Mouse (Mus musculus) hindlimb bud, embryonic 11.5 days (tissue): ENCODE data around the gene Syn3.
"Not testable (repeated sequence)": the region's sequence is repeated elsewhere in the genome, so short reads cannot be mapped to it uniquely, and the experiment has no call there.

Source experiments
- DNase-seq: peaks from one replicate; pipeline ENCODE4 v3.0.0-alpha.2; 2012; ENCODE audit warnings: low read depth, low spot score; ENCODE audit errors: extremely low spot score

The Syn3 gene

DNA sequence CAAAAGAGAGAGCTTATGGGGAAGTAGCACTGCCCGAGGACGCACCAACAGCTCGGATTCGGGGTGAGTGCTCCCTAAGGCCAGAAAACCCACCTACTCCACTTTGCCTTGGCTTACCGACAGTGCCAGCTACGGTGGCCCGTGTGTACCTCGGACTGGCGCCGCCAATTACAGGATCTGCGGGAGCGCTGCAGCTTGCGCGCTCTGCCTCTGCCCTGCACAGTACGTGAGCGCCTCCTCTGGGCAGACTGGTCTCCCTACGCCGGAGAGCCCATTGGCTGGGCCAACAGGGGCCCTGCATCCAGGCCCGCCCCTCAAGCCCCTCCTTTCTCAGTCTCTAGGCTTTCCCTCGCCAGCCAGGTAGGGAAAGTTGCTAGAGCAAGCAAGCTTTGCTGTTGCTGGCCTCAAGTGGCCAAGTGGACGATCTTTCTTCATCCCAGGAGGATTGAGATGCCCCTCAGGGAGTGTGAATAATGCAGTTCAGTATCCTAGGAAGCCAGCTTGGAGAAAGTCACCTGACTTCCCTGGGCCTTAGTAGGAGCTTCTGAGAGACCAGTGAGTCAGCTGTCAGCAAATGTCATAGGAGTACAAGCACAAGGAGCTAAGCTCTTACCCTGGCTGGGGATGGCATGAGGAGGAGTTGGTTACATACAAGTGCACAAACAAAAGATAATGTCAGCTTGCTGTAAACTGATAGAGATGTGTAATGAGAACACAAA lies at the start of gene Syn3:
Syn3 (minus strand) TSS at position 224 of the 719 bp plus-strand sequence.
- DNase-seq: peak; percentile 63

- not testable (repeated sequence) for DNase-seq
These were observed 27.7 kb upstream of the Syn3 start for GRCm38 (mm10) chr10:86526357-86526874.

DNA sequence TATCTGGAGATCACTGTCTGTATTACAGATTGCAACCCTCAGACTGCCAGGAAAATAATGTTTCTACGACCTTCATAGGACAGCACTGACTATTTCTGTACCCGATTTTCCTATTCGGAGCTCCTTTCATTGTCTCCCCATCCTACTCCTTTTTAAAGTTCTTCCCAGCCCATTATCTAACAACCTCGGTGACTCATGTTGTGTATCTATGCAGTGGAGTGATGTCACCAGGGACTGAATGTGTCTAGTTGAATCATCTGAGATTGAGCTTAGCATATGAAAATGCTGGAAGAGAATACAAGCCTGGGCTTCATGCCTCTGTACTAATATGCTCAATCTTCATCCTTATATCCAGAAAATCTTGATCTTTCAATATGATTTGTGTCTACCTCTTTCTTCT lies 15.1 kb upstream of the Syn3 start:
- DNase-seq: no peak

- no peak for DNase-seq
These were observed 12.2 kb upstream of the Syn3 start for GRCm38 (mm10) chr10:86510941-86511340.

DNA sequence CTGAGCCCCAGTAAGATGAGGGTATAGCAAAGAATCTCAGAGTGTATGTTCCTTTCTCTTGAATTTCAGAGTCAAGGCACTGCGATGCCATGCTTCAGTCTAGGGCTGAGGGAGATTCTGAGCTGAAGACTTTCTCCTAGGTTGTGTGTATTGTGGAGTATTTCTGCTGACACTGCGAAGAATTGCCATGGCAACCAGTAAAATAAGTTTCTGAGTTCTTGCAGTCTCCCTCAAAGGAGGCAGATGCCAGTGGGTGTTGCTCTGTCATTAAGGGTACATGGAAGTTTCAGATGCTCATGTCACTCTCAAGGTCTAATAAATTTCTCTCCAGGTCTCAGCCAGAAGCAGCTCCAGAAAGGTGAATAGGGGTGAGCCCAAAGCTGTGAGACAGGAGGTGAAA lies 3.4 kb upstream of the Syn3 start:
- no peak for DNase-seq

DNA sequence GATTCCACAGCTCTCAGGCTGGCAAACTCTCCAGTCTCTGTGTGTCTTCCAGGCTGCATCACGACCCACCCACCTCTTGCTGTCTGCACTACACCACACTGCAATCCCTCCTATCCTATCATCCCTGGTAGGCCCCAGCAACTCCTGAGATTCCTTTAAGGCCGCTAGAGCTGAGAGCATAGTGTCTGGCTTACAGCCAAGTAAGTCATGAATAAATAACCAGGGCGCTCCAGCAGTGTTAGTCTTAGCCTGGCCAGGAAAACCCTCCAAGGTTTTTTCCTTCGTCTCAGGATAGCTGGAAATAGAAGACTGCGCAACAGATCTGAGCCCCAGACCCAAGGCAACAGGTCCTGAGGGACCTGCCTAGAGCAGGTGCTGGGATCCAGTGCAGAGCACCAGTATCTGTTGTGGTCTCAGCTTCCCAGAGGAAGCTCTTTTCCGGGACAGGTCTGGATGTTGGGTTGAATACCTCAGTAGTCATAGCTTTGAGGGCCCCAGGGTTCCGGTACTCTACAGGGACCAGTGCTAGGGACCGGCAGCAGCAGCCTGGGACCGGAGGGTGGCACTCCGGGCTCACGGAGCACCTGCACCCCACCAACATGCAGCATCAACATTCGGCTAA lies 534 bp downstream of the Syn3 start:
- no peak for DNase-seq

DNA sequence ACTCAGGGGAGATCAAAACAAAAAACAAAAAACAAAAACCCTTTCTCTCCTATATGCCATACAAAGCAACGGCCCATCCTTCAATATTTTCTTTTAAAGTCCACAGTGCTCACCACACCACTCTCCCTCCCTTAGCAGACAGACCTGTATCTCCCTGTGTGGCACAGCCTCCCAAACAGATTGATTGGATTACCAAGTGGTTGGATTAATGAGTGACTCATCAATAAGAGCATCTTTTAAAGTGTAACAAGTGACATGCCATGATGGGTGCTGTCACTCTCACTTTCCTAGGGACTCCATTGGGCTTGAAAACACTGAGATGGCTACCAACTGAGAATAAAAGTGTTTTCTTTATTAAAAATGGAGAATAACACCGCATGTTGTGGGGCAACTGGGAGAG lies 2.8 kb downstream of the Syn3 start:
- DNase-seq: no peak

DNA sequence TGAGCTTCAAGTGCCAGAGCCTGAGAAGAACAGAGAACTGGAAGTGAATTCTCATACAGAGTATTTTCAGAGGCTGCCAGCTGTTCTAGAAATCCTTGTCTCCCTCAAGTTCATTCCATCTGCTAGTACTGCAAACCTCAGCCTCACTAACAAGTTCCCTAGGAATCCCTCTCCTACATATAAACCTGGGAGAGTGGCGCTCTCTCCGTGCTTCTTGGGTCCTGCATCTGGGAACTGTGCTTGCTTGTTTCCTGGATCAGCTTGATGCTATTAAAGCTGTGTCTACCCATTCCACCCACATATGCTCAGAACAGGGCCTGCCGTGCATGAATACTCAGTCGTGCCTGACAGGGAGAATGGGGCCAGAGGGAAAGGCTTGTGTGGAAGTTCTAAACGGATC lies 5.6 kb downstream of the Syn3 start:
- no peak for DNase-seq

DNA sequence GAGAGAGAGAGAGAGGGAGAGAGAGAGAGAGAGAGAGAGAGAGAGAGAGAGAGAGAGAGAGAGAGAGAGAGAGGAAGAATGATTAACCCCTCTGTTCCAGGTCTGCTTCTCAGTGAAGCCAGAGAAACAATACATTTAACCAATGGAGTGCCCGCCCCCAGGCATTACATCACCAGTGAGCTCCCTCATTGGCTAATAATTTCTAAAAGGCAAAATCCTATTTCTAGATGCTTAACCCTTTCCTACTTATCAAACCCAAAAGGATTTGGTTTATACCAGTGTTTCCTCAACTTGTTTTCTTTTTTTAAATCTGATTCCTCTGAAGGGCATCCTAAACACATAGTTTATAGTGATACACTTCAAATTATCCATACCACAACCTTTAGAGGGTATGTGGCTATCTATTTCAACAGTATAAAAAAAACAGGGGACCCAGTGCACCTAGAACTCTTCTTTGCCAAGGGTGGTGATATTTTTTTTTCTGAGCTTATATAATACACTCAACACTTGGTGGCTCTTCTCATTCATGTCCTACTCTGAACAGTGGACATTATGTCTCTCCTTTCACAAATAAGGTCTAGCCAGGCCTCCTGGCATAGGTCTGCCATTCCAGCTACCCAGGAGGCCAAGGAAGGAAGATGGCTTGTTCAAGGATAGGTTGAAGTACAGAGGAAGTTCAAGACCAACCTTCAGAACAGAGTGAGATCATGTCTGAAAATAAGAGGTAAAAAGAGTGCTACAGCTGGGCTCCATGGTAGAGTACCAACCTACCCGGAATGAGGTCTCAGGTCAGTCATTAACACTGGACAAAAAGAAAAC lies 6.4 kb downstream of the Syn3 start:
- DNase-seq: no peak

GRCm38 (mm10) chr10:86491316-86492088 lies 7.2 kb downstream of the Syn3 start:
- no peak for DNase-seq

- no peak for DNase-seq
These were observed 10.2 kb downstream of the Syn3 start for GRCm38 (mm10) chr10:86488544-86488943.

GRCm38 (mm10) chr10:86485971-86486370 lies 12.7 kb downstream of the Syn3 start:
- DNase-seq: no peak

DNA sequence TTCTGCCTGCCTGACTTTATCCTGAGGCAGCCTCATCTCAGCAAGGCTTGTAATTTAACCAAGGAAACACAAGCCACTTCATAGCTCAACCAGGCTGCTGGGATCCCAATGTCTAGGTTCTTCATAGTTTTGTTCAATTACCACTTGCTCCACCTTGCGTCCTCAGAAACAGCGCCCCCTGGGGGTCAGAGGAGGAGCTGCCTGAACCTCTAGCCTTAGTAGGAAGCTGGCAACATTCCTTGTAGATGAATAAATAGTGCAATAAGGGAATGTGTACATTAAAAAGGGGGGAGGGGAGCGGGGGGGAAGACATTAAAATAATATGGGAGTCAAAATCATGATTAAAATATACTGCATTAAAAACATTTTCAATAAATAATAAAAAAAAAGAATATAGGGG lies 14.7 kb downstream of the Syn3 start:
- DNase-seq: no peak

DNA sequence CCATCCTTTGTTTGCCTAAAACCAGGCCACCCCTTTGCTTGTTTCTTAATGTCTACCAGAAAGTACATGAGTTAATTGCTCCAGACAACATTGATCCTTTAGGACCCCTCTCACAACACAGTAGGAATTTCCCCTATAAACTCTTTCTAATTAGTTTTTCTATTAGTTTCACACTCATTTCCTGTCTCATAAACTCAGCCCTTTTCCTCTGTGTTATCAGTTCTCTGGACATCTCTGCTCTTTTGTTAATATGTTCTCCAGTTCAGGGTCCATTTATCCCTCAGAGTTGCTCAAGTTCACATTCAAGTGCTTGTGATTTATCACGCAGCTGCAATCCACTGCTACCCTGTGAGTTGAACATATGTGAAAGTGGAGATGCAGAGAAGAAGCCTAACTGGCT lies 16.2 kb downstream of the Syn3 start:
- DNase-seq: no peak

DNA sequence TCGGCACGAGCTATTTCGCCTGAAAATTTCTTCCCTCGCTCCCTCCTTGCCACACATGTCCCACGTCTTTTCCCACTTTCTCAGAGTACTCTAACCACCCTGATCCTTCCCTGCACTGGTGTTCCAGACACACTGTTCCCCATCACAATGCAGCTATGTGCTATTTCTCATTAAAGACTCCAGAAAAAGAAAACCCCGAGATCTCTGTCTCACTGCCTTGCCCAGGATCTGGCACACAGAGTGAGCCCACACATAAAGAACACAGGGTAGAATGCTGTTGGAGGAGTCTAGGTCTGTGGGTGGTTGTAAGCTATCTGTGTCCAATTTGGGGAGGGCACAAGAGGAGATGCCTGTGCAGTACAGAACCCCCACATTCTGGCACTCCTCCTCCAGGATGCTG lies 18.0 kb downstream of the Syn3 start:
- no peak for DNase-seq

DNA sequence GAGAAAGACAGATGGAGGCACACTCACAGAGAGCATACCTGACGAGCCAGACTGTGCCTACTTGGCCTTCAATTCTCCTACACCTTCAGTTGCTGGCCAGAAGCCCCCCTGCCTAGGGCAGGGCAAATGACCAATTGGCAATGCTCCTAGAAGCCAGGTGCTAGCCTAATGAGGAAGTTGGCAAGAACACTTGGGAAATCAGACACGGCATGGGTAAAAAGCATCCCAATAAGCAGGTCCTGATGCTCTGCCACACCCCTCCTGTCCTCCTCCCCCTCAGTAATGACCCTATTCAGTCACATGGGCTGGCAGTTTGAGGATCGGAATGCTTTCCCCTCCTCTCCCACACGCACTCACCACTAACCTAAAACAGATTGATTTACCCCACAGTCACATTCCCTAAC lies 19.0 kb downstream of the Syn3 start:
- DNase-seq: no peak

GRCm38 (mm10) chr10:86476720-86477119 lies 22.0 kb downstream of the Syn3 start:
- no peak for DNase-seq

DNA sequence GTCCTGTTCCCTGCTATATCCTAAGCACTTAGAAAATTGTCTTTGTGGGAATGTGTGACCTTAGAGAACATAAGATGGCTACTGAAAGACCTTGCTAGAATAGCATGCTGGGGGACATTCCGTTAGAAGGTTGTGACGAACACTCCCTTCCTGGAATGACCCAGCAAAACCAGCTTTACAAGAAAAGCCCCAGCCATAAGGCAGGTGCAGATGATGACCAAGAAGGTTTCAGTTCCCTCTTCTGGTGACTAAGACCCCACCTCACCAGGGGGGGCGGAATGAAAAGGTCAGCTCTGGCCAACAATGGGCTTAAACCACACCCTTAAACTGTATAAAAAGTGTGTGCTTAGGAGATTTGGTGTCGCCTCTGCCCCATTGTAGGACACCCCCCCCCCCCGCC lies 23.4 kb downstream of the Syn3 start:
- DNase-seq: no peak

GRCm38 (mm10) chr10:86474176-86475154 lies 24.2 kb downstream of the Syn3 start:
- no peak for DNase-seq

DNA sequence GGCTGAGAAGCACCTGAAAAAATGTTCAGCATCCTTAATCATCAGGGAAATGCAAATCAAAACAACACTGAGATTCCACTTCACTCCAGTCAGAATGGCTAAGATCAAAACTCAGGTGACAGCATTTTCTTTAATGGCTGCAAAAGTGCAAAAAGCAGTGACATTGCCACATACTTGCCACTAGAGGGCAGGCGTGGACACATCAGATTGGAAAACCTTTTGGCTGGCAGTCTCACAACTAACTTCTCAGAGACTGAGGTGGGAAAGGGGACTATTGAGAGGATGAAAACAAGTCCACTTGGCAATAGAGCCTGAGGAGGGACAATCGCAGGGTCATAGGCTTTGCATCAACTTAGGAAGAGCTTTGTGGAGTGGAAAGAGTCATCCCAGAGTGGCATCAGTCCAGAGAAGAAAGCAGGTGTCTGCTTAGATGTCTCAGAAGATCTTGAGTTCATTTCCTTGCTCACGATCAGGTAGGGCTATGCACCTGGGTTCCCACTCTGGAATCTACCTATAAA lies 25.0 kb downstream of the Syn3 start:
- no peak for DNase-seq
